ENCODE assay signal across 9 mouse cellular contexts in the genomic region with DNA sequence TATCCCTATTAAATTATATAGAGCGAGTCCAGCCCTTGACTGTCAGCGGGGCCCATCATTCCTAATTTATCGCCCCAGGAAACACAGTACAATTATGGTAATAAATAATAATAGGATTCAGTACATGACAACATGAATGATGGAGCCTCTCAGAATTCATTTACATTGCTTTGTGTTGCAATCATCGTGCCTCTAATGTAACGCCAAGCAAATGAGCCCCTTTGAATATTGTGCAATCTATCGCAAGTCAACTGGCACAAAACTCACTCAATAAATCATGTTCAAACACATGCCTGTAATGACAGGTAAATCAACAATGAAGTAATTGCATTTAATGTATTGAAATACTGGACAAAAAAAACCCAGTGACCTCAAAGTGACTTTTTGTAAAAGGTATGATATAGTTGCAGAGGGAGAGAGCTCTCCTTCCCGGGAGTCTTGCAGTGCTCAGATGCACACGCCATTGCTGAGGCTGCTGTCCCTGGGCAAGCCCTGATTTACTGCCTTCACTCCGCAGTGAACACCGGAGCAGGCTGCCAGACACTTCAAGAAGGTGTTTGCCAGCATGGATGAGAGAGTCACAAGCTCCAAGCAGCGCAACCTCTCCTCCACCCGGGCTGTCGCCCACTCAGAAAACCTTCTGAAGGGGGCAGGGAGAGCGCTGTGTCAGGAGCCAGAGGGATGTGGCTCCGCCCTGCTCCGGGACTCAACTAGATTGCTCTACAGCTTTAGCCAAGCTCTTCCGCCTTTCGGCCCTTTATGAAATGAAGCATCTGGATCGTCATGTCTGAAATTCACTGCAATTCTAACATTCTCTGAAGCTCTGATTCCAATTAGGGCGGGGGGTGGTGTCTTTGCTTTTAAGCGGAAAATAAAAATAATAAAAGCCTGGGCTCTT.
DNase-seq lines count a peak whose midpoint lies in the region; ATAC-seq and TF ChIP-seq lines count a peak whose summit lies in the region.
"Had no signal": no experiment of that assay in that cellular context is flagged by ENCODE, and none has a peak within 500 bp of the region (broad histone marks: within the 10 kb centered on the region; RNA-seq: fewer than 3 reads in every experiment).

No protein-coding gene starts in this region.

- no peaks in the 10 kb centered on the region for H3K27me3 ChIP-seq in liver, postnatal 0 days (ENCODE audit: insufficient read depth, low read length)
- H3K27me3 ChIP-seq in embryonic facial prominence, embryonic 14.5 days (replicated peaks; ENCODE audit: control insufficient read depth, insufficient read depth, low read length) = no peaks in the 10 kb centered on the region
- peaks cover 7% of the 10 kb centered on the region; the same call in 1 of the 2 replicates for H3K27me3 ChIP-seq in heart, embryonic 10.5 days (ENCODE audit: insufficient read depth, poor library complexity, severe bottlenecking)
- no peaks in the 10 kb centered on the region for H3K27me3 ChIP-seq in kidney, embryonic 14.5 days (ENCODE audit: control insufficient read depth, insufficient read depth, low read length)
- H3K27me3 ChIP-seq in liver, embryonic 12.5 days (replicated peaks) = no peaks in the 10 kb centered on the region
- H3K27me3 ChIP-seq: CH12.LX had no signal

- no peak for ATAC-seq in liver, postnatal 0 days
- peak; percentile 86 for ATAC-seq in embryonic facial prominence, embryonic 14.5 days (ENCODE audit: low read depth)
- ATAC-seq in kidney, embryonic 14.5 days (ENCODE audit: low FRiP score, low TSS enrichment) = peak; percentile 87
- ATAC-seq in liver, embryonic 12.5 days = no peak

- 50% methylated on average over 21 of the region's 21 CpGs for WGBS in liver, postnatal 0 days (ENCODE audit: insufficient replicate concordance)
- 25% methylated on average over 21 of the region's 21 CpGs for WGBS in embryonic facial prominence, embryonic 14.5 days
- 46% methylated on average over 21 of the region's 21 CpGs for WGBS in heart, embryonic 10.5 days
- 11% methylated on average over 21 of the region's 21 CpGs for WGBS in kidney, embryonic 14.5 days
- 58% methylated on average over 21 of the region's 21 CpGs for WGBS in liver, embryonic 12.5 days (ENCODE audit: insufficient replicate concordance)

- no peak overlapping the region for H3K4me2 ChIP-seq in liver, postnatal 0 days (ENCODE audit: low read depth, low read length)
- peak overlapping the region; percentile 56 for H3K4me2 ChIP-seq in embryonic facial prominence, embryonic 14.5 days (ENCODE audit: low read depth, low read length)
- H3K4me2 ChIP-seq in kidney, embryonic 14.5 days (replicated peaks; ENCODE audit: low read depth, low read length) = peak overlapping the region; percentile 53
- H3K4me2 ChIP-seq in liver, embryonic 12.5 days = peak overlapping the region; percentile 27

- H3K4me3 ChIP-seq in liver, postnatal 0 days (ENCODE audit: low read depth, low read length) = no peak overlapping the region
- H3K4me3 ChIP-seq in embryonic facial prominence, embryonic 14.5 days (ENCODE audit: low read depth, low read length) = peak overlapping the region; percentile 21
- H3K4me3 ChIP-seq in heart, embryonic 10.5 days = peak overlapping the region; percentile 46
- peak overlapping the region; percentile 24; the same call in 1 of the 2 replicates for H3K4me3 ChIP-seq in kidney, embryonic 14.5 days (ENCODE audit: low read length)
- no peak overlapping the region for H3K4me3 ChIP-seq in liver, embryonic 12.5 days

- no peak for TF ChIP-seq EP300 in liver, postnatal 0 days (IDR thresholded peaks at IDR 0.05; ENCODE audit: low read depth)

- no peak for TF ChIP-seq CTCF in liver, postnatal 0 days (IDR thresholded peaks at IDR 0.05; ENCODE audit: low read depth)

- no peaks in the 10 kb centered on the region for H3K9me3 ChIP-seq in liver, postnatal 0 days (ENCODE audit: low read length)
- no peaks in the 10 kb centered on the region for H3K9me3 ChIP-seq in embryonic facial prominence, embryonic 14.5 days (ENCODE audit: control insufficient read depth, low read length)
- no peaks in the 10 kb centered on the region for H3K9me3 ChIP-seq in heart, embryonic 10.5 days
- H3K9me3 ChIP-seq in kidney, embryonic 14.5 days (ENCODE audit: control insufficient read depth, low read length) = no peaks in the 10 kb centered on the region
- H3K9me3 ChIP-seq in liver, embryonic 12.5 days (replicated peaks) = no peaks in the 10 kb centered on the region

- no peak overlapping the region for H3K27ac ChIP-seq in liver, postnatal 0 days (ENCODE audit: low read depth)
- H3K27ac ChIP-seq in embryonic facial prominence, embryonic 14.5 days (replicated peaks; ENCODE audit: low read depth, low read length) = peak overlapping the region; percentile 83
- peak overlapping the region; percentile 67; the same call in 1 of the 2 replicates for H3K27ac ChIP-seq in heart, embryonic 10.5 days
- H3K27ac ChIP-seq in kidney, embryonic 14.5 days (ENCODE audit: low read depth, low read length) = peak overlapping the region; percentile 90
- H3K27ac ChIP-seq in liver, embryonic 12.5 days = no peak overlapping the region

- peaks cover 11% of the 10 kb centered on the region for H3K4me1 ChIP-seq in liver, postnatal 0 days (ENCODE audit: insufficient read depth)
- H3K4me1 ChIP-seq in embryonic facial prominence, embryonic 14.5 days (ENCODE audit: control insufficient read depth, insufficient read depth, low read length) = peaks cover 28% of the 10 kb centered on the region
- H3K4me1 ChIP-seq in heart, embryonic 10.5 days = peaks cover 40% of the 10 kb centered on the region
- peaks cover 27% of the 10 kb centered on the region for H3K4me1 ChIP-seq in kidney, embryonic 14.5 days (ENCODE audit: control insufficient read depth, insufficient read depth, low read length)
- H3K4me1 ChIP-seq in liver, embryonic 12.5 days = no peaks in the 10 kb centered on the region

- no peak overlapping the region for H3K9ac ChIP-seq in liver, postnatal 0 days (replicated peaks)
- H3K9ac ChIP-seq in embryonic facial prominence, embryonic 14.5 days (ENCODE audit: low read depth, low read length) = peak overlapping the region; percentile 54; the same call in 1 of the 2 replicates
- H3K9ac ChIP-seq in kidney, embryonic 14.5 days (ENCODE audit: low read depth, low read length) = peak overlapping the region; percentile 44; the same call in 1 of the 2 replicates
- H3K9ac ChIP-seq in liver, embryonic 12.5 days = no peak overlapping the region

- no peaks in the 10 kb centered on the region for H3K36me3 ChIP-seq in liver, postnatal 0 days (replicated peaks; ENCODE audit: insufficient read depth, low read length)
- no peaks in the 10 kb centered on the region for H3K36me3 ChIP-seq in embryonic facial prominence, embryonic 14.5 days (ENCODE audit: control insufficient read depth, insufficient read depth, low read length)
- H3K36me3 ChIP-seq in heart, embryonic 10.5 days = no peaks in the 10 kb centered on the region
- H3K36me3 ChIP-seq in kidney, embryonic 14.5 days (ENCODE audit: control insufficient read depth, insufficient read depth, low read length) = no peaks in the 10 kb centered on the region
- H3K36me3 ChIP-seq in liver, embryonic 12.5 days = no peaks in the 10 kb centered on the region

- peak; percentile 29 for DNase-seq in liver
- no peak for DNase-seq in liver, postnatal 0 days
- DNase-seq in embryonic facial prominence, embryonic 14.5 days (ENCODE audit: low spot score) = peak; percentile 84
- DNase-seq in heart, embryonic 10.5 days (ENCODE audit: low spot score) = peak; percentile 76
- DNase-seq in ovary, postnatal 36 days (ENCODE audit: low spot score) = peak; percentile 52
- DNase-seq in spleen, postnatal 4 days (ENCODE audit: low spot score in 2 of 2) = no peak

Comparison
In these comparisons a context has a peak if more than half of its experiments do, and no peak if none do; other contexts are left out.
1. DNase-seq: peak in liver (single experiment), embryonic facial prominence, embryonic 14.5 days (single experiment), heart, embryonic 10.5 days (single experiment) and ovary, postnatal 36 days (single experiment); none in liver, postnatal 0 days (single experiment) and spleen, postnatal 4 days (0 of 2).
2. ATAC-seq: peak in embryonic facial prominence, embryonic 14.5 days (single experiment) and kidney, embryonic 14.5 days (single experiment); none in liver, postnatal 0 days (single experiment) and liver, embryonic 12.5 days (single experiment).
3. H3K27ac ChIP-seq: peak in embryonic facial prominence, embryonic 14.5 days (single experiment), heart, embryonic 10.5 days (single experiment) and kidney, embryonic 14.5 days (single experiment); none in liver, postnatal 0 days (single experiment) and liver, embryonic 12.5 days (single experiment).
4. H3K4me3 ChIP-seq: peak in embryonic facial prominence, embryonic 14.5 days (single experiment), heart, embryonic 10.5 days (single experiment) and kidney, embryonic 14.5 days (single experiment); none in liver, postnatal 0 days (single experiment) and liver, embryonic 12.5 days (single experiment).
5. H3K9ac ChIP-seq: peak in embryonic facial prominence, embryonic 14.5 days (single experiment) and kidney, embryonic 14.5 days (single experiment); none in liver, postnatal 0 days (single experiment) and liver, embryonic 12.5 days (single experiment).